Mouse (Mus musculus) kidney, adult 11 months (tissue): ENCODE results near the gene Pcnt.

Source experiments
- DNase-seq: peaks from one replicate; pipeline ENCODE4 v3.0.0; 2022

Pcnt gene

GRCm38 (mm10) chr10:76442178-76443088 lies at the start of gene Pcnt:
TSS of gene Pcnt (minus strand) at chr10:76442786.
- peak; percentile 97 for DNase-seq

GRCm38 (mm10) chr10:76489205-76489604 lies 46.6 kb upstream of the Pcnt start:
- DNase-seq, result no peak

- no peak for DNase-seq
These were observed 45.7 kb upstream of the Pcnt start for GRCm38 (mm10) chr10:76488265-76488664.

- DNase-seq, result no peak
These were observed 43.7 kb upstream of the Pcnt start for GRCm38 (mm10) chr10:76486302-76486701.

GRCm38 (mm10) chr10:76481480-76481879 lies 38.9 kb upstream of the Pcnt start:
- no peak for DNase-seq

- DNase-seq, result no peak
These were observed 38.3 kb upstream of the Pcnt start for GRCm38 (mm10) chr10:76480851-76481250.

GRCm38 (mm10) chr10:76473759-76474158 lies 31.2 kb upstream of the Pcnt start:
- DNase-seq, result no peak

GRCm38 (mm10) chr10:76468203-76469162 lies 25.9 kb upstream of the Pcnt start, which contains the start of the genes Mcm3ap and Ybey:
TSS of gene Mcm3ap (plus strand) at chr10:76468927.
TSS of gene Ybey (minus strand) at chr10:76469114.
- peak; percentile 79 for DNase-seq

- no peak for DNase-seq
These were observed 20.1 kb upstream of the Pcnt start for GRCm38 (mm10) chr10:76462721-76463120.

GRCm38 (mm10) chr10:76462312-76462711 lies 19.7 kb upstream of the Pcnt start:
- DNase-seq, result no peak

- no peak for DNase-seq
These were observed 18.7 kb upstream of the Pcnt start for GRCm38 (mm10) chr10:76461255-76461654.

- DNase-seq, result peak; percentile 30
These were observed 12.7 kb upstream of the Pcnt start for GRCm38 (mm10) chr10:76455289-76455688.

- no peak for DNase-seq
These were observed 6.3 kb upstream of the Pcnt start, which contains the start of gene 2610028H24Rik for GRCm38 (mm10) chr10:76448851-76449250. TSS of gene 2610028H24Rik (plus strand) at chr10:76449081.

- no peak for DNase-seq
These were observed 5.0 kb upstream of the Pcnt start for GRCm38 (mm10) chr10:76447406-76448229.

GRCm38 (mm10) chr10:76445996-76446681 lies 3.6 kb upstream of the Pcnt start:
- no peak for DNase-seq

- no peak for DNase-seq
These were observed 2.3 kb downstream of the Pcnt start, which contains the start of gene AC141477.1 for GRCm38 (mm10) chr10:76440281-76440680. TSS of gene AC141477.1 (minus strand) at chr10:76440444.

- DNase-seq, result no peak
These were observed 3.3 kb downstream of the Pcnt start for GRCm38 (mm10) chr10:76439107-76439890.

- DNase-seq, result no peak
These were observed 8.7 kb downstream of the Pcnt start for GRCm38 (mm10) chr10:76433925-76434324.

GRCm38 (mm10) chr10:76425674-76426073 lies 16.9 kb downstream of the Pcnt start:
- DNase-seq, result no peak

GRCm38 (mm10) chr10:76416811-76417210 lies 25.8 kb downstream of the Pcnt start:
- peak; percentile 38 for DNase-seq

- no peak for DNase-seq
These were observed 34.1 kb downstream of the Pcnt start for GRCm38 (mm10) chr10:76408520-76408919.
